ENCODE assay signal across 7 mouse cellular contexts in the genomic region with DNA sequence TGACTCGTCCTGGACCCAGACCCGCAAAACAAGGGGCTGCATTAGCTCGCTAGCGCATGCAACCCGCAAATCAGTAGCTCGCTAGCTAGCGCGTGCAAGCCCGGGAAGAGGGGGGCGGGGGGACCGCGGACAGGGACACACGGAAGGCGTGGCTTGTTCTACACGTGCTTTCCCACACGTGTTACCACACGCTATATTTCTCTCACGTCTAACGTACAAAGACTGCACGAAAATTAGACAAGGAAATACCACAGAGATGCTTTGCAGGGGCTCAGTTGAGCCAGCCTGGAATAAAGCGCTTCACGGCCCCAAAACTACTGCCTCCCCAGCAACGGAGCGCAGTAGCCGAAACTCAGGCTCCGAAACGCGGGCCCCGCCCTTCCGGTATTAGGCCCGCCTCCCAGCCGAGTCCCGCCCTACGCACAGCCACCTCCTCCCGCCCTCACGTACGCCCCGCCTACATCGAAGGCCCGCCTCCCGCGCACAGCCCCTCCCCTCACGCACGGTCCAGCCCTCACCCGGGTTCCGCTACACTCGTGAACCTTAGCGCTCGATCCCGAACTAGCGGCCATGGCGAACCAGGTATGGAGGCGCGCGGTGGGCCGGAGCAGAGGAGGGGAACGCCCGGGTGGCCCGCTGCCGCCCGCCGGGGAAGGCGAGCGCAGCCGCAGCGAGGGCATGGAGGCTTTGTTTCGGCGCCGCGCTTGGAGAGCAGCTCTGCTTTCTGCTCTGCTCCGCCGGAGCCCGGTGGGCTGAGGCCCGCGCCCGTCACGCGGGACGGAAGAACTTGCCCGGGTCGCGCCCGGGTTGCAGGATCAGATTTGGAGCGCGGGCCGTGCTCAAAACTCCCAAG. TPM values are rescaled to one million over a fixed set of nuclear protein-coding genes. Genes with fewer than 3 reads are reported as not detected.
DNase-seq lines count a peak whose midpoint lies in the region; ATAC-seq lines count a peak whose summit lies in the region.

A gene (plus strand): TSS at position 482 of the 853 bp plus-strand sequence.

- intact Hi-C loops in gastrocnemius, postnatal 36 days (cut with DNase I), result loop anchor here (5.0 kb wide), 2 partner anchors 44 to 576 kb away; a partner anchor contains a TSS
- intact Hi-C loops in left cerebral cortex, postnatal 25 days (cut with DNase I), result loop anchor here (10.0 kb wide), 1 partner anchor 518 kb away; no protein-coding TSS in a partner anchor

- H3K9me3 ChIP-seq in intestine, embryonic 15.5 days, result no peaks in the 10 kb centered on the region
- no peaks in the 10 kb centered on the region for H3K9me3 ChIP-seq in midbrain, embryonic 10.5 days (replicated peaks)

- WGBS in intestine, embryonic 15.5 days, result under 1% methylated on average over 86 of the region's 86 CpGs
- WGBS in midbrain, embryonic 10.5 days, result under 1% methylated on average over 86 of the region's 86 CpGs

- peak within 1 kb of the TSS; percentile 96 for H3K9ac ChIP-seq in intestine, embryonic 15.5 days

- peak within 1 kb of the TSS; percentile 92 for H3K4me2 ChIP-seq in intestine, embryonic 15.5 days (replicated peaks)

- H3K27me3 ChIP-seq in intestine, embryonic 15.5 days (replicated peaks), result no peaks in the 10 kb centered on the region
- H3K27me3 ChIP-seq in midbrain, embryonic 10.5 days (ENCODE audit: low read depth, poor library complexity, severe bottlenecking), result no peaks in the 10 kb centered on the region

- H3K4me1 ChIP-seq in intestine, embryonic 15.5 days (replicated peaks), result peaks cover 8% of the 10 kb centered on the region
- peaks cover 30% of the 10 kb centered on the region for H3K4me1 ChIP-seq in midbrain, embryonic 10.5 days

- peak within 1 kb of the TSS; percentile 88 for H3K27ac ChIP-seq in intestine, embryonic 15.5 days
- peak within 1 kb of the TSS; percentile 95 for H3K27ac ChIP-seq in midbrain, embryonic 10.5 days (replicated peaks)

- no peaks in the 10 kb centered on the region for H3K36me3 ChIP-seq in intestine, embryonic 15.5 days
- peaks cover 33% of the 10 kb centered on the region for H3K36me3 ChIP-seq in midbrain, embryonic 10.5 days

- ATAC-seq in intestine, embryonic 15.5 days, result peak; percentile 99

- peak; percentile 89 to 90 for DNase-seq in adrenal gland, adult 18-20 months (ENCODE audit: low spot score in 2 of 2)
- DNase-seq in embryo, embryonic 11 days, result peak; percentile 96
- DNase-seq in gastrocnemius, postnatal 36 days, result peak; percentile 87 to 88
- DNase-seq in left cerebral cortex, postnatal 25 days (ENCODE audit: low spot score in 2 of 2), result peak; percentile 89 to 91
- peak; percentile 96 for DNase-seq in midbrain, embryonic 10.5 days (ENCODE audit: low spot score)
- peak; percentile 83 for DNase-seq in right cerebral cortex, postnatal 4 days

- peak within 1 kb of the TSS; percentile 82 for H3K4me3 ChIP-seq in intestine, embryonic 15.5 days (replicated peaks)
- peak within 1 kb of the TSS; percentile 90 for H3K4me3 ChIP-seq in midbrain, embryonic 10.5 days

RNA-seq across cellular contexts. Expression of the gene that starts here (rescaled TPM):
- total RNA-seq in adrenal gland, adult 18-20 months (2021), result 100 to 1,000 TPM; 139 to 209 TPM
- 10 to 100 TPM; 49.0 to 60.3 TPM for total RNA-seq in gastrocnemius, postnatal 36 days (2021)
- polyA plus RNA-seq in intestine, embryonic 15.5 days (2015; fragmentation: Nextera tagmentation; extraction: Ambion mirVana), result 215 and 222 TPM in 2 replicates
- 10 to 100 TPM; 59.2 to 60.8 TPM for total RNA-seq in left cerebral cortex, postnatal 25 days (2021)
- 266 and 280 TPM in 2 replicates for polyA plus RNA-seq in midbrain, embryonic 10.5 days (2016; fragmentation: Nextera tagmentation; extraction: Ambion mirVana)

Comparison
In these comparisons a context has a peak if more than half of its experiments do, and no peak if none do; other contexts are left out.
1. Peak in every context shown above with its lines: DNase-seq, ATAC-seq, H3K4me3 ChIP-seq and H3K27ac ChIP-seq.